Mouse (Mus musculus) retina, postnatal 7 days (tissue): ENCODE data around the gene Shroom1.
A peak's percentile ranks its signal among the peaks of the same experiment; 100 is the strongest.

Source experiments
- DNase-seq: peaks from one replicate; pipeline ENCODE4 v3.0.0-alpha.2; 2012; ENCODE audit warnings: low read depth, low spot score

Shroom1 gene

GRCm38 (mm10) chr11:53446183-53446582 is 10.8 kb upstream of the Shroom1 start:
- no peak for DNase-seq

GRCm38 (mm10) chr11:53447996-53448395 is 9.0 kb upstream of the Shroom1 start:
- no peak for DNase-seq

- DNase-seq = no peak
These were observed 8.5 kb upstream of the Shroom1 start for GRCm38 (mm10) chr11:53448529-53448928.

GRCm38 (mm10) chr11:53450070-53450705 is 6.8 kb upstream of the Shroom1 start:
- no peak for DNase-seq

GRCm38 (mm10) chr11:53451361-53451760 is 5.6 kb upstream of the Shroom1 start:
- no peak for DNase-seq

GRCm38 (mm10) chr11:53452396-53452795 is 4.6 kb upstream of the Shroom1 start:
- no peak for DNase-seq

GRCm38 (mm10) chr11:53453031-53453430 is 4.0 kb upstream of the Shroom1 start:
- no peak for DNase-seq

- no peak for DNase-seq
These were observed 458 bp downstream of the Shroom1 start for GRCm38 (mm10) chr11:53457372-53457954.

GRCm38 (mm10) chr11:53458996-53459395 is 2.0 kb downstream of the Shroom1 start:
- DNase-seq = no peak

- no peak for DNase-seq
These were observed 3.2 kb downstream of the Shroom1 start for GRCm38 (mm10) chr11:53460192-53460591.

- DNase-seq = no peak
These were observed 4.7 kb downstream of the Shroom1 start for GRCm38 (mm10) chr11:53461727-53462126.

GRCm38 (mm10) chr11:53463551-53464424 is 6.8 kb downstream of the Shroom1 start:
- DNase-seq = no peak

- DNase-seq = peak; percentile 63
These were observed 9.4 kb downstream of the Shroom1 start for GRCm38 (mm10) chr11:53466231-53466971.

GRCm38 (mm10) chr11:53469294-53469967 is 12.4 kb downstream of the Shroom1 start:
- DNase-seq = no peak

GRCm38 (mm10) chr11:53469968-53470695 is 13.1 kb downstream of the Shroom1 start, which contains the start of gene Gm9837:
Gm9837 (minus strand) TSS chr11:53470479.
- peak; percentile 82 for DNase-seq

GRCm38 (mm10) chr11:53472709-53473108 is 15.7 kb downstream of the Shroom1 start:
- no peak for DNase-seq

- no peak for DNase-seq
These were observed 18.6 kb downstream of the Shroom1 start for GRCm38 (mm10) chr11:53475620-53476019.

- DNase-seq = no peak
These were observed 20.8 kb downstream of the Shroom1 start for GRCm38 (mm10) chr11:53477833-53478232.

GRCm38 (mm10) chr11:53478383-53479170 is 21.6 kb downstream of the Shroom1 start:
- no peak for DNase-seq
